Mouse (Mus musculus): ENCODE measurements at regions not wholly inside any gene's neighbourhood (a gene's known extent, or its start where the extent isn't known, plus 50 kb on each side); places are given as distances from the start of the nearest gene placed in this dataset.
A peak's percentile ranks its signal among the peaks of the same experiment; 100 is the strongest.

GRCm38 (mm10) chr4:89509655-89510391 is 169.4 kb upstream of the Dmrta1 start:
- DNase-seq (ENCODE audit: extremely low spot score in 1 of 2, low spot score in 2 of 2), result no peak
- intact Hi-C loops (cut with DNase I), result no loop called here

GRCm38 (mm10) chr4:89508103-89508763 is 171.0 kb upstream of the Dmrta1 start:
- intact Hi-C loops (cut with DNase I), result no loop called here
- no peak for DNase-seq (ENCODE audit: extremely low spot score in 1 of 2, low spot score in 2 of 2)

GRCm38 (mm10) chr4:89505368-89505819 is 173.8 kb upstream of the Dmrta1 start:
- intact Hi-C loops (cut with DNase I), result no loop called here
- peak in 1 of 2 experiments; percentile 57 for DNase-seq (ENCODE audit: extremely low spot score in 1 of 2, low spot score in 2 of 2)

GRCm38 (mm10) chr4:89500232-89500631 is 179.0 kb upstream of the Dmrta1 start:
- no peak for DNase-seq (ENCODE audit: extremely low spot score in 1 of 2, low spot score in 2 of 2)
- intact Hi-C loops (cut with DNase I), result no loop called here

GRCm38 (mm10) chr4:89490947-89491346 is 180.1 kb upstream of the Cdkn2b start:
- intact Hi-C loops (cut with DNase I), result no loop called here
- no peak for DNase-seq (ENCODE audit: extremely low spot score in 1 of 2, low spot score in 2 of 2)

- intact Hi-C loops (cut with DNase I), result no loop called here
- DNase-seq (ENCODE audit: extremely low spot score in 1 of 2, low spot score in 2 of 2), result no peak
Measured at GRCm38 (mm10) chr4:89487416-89488165, 176.8 kb upstream of the Cdkn2b start.

- intact Hi-C loops (cut with DNase I), result no loop called here
- no peak for DNase-seq (ENCODE audit: extremely low spot score in 1 of 2, low spot score in 2 of 2)
Measured at GRCm38 (mm10) chr4:89486963-89487362, 176.1 kb upstream of the Cdkn2b start.

- intact Hi-C loops (cut with DNase I), result no loop called here
- DNase-seq (ENCODE audit: extremely low spot score in 1 of 2, low spot score in 2 of 2), result peak in 1 of 2 experiments; percentile 28
Measured at GRCm38 (mm10) chr4:89485981-89486531, 175.2 kb upstream of the Cdkn2b start.

- intact Hi-C loops (cut with DNase I), result no loop called here
- no peak for DNase-seq (ENCODE audit: extremely low spot score in 1 of 2, low spot score in 2 of 2)
Measured at GRCm38 (mm10) chr4:89478646-89479237, 167.9 kb upstream of the Cdkn2b start.

GRCm38 (mm10) chr4:89475848-89476247 is 165.0 kb upstream of the Cdkn2b start:
- intact Hi-C loops (cut with DNase I), result no loop called here
- no peak for DNase-seq (ENCODE audit: extremely low spot score in 1 of 2, low spot score in 2 of 2)

- DNase-seq (ENCODE audit: extremely low spot score in 1 of 2, low spot score in 2 of 2), result no peak
- intact Hi-C loops (cut with DNase I), result no loop called here
Measured at GRCm38 (mm10) chr4:89474836-89475541, 164.2 kb upstream of the Cdkn2b start.

GRCm38 (mm10) chr4:89471426-89471825 is 160.6 kb upstream of the Cdkn2b start:
- no peak for DNase-seq (ENCODE audit: extremely low spot score in 1 of 2, low spot score in 2 of 2)
- intact Hi-C loops (cut with DNase I), result no loop called here

GRCm38 (mm10) chr4:89470756-89471155 is 159.9 kb upstream of the Cdkn2b start:
- DNase-seq (ENCODE audit: extremely low spot score in 1 of 2, low spot score in 2 of 2), result no peak
- intact Hi-C loops (cut with DNase I), result no loop called here

- intact Hi-C loops (cut with DNase I), result no loop called here
- peak in 1 of 2 experiments; percentile 50 for DNase-seq (ENCODE audit: extremely low spot score in 1 of 2, low spot score in 2 of 2)
Measured at GRCm38 (mm10) chr4:89469883-89470282, 159.0 kb upstream of the Cdkn2b start.

GRCm38 (mm10) chr4:89469406-89469805 is 158.6 kb upstream of the Cdkn2b start:
- intact Hi-C loops (cut with DNase I), result no loop called here
- no peak for DNase-seq (ENCODE audit: extremely low spot score in 1 of 2, low spot score in 2 of 2)

GRCm38 (mm10) chr4:89466766-89467165 is 155.9 kb upstream of the Cdkn2b start:
- no peak for DNase-seq (ENCODE audit: extremely low spot score in 1 of 2, low spot score in 2 of 2)
- intact Hi-C loops (cut with DNase I), result no loop called here

GRCm38 (mm10) chr4:89463121-89463520 is 152.3 kb upstream of the Cdkn2b start:
- intact Hi-C loops (cut with DNase I), result no loop called here
- DNase-seq (ENCODE audit: extremely low spot score in 1 of 2, low spot score in 2 of 2), result no peak

- no peak for DNase-seq (ENCODE audit: extremely low spot score in 1 of 2, low spot score in 2 of 2)
- intact Hi-C loops (cut with DNase I), result no loop called here
Measured at GRCm38 (mm10) chr4:89460170-89460762, 149.4 kb upstream of the Cdkn2b start.
